Mouse (Mus musculus) G1E (cell line): ENCODE data around the gene Fam19a3.

Experiments used
- CTCF ChIP-seq: IDR thresholded peaks from 2 replicates; pipeline ENCODE4 v1.5.1; 2012; ENCODE audit warnings: low read depth, low read length, inconsistent platforms, mixed read lengths
- GATA1 ChIP-seq: IDR thresholded peaks from 2 replicates; pipeline ENCODE4 v1.6.1; 2012; ENCODE audit warnings: borderline replicate concordance, low read length, inconsistent platforms, mixed read lengths
- GATA2 ChIP-seq: IDR thresholded peaks from 2 replicates; pipeline ENCODE4 v1.6.1; 2012; ENCODE audit warnings: low read depth, low read length, inconsistent platforms, borderline replicate concordance
- POLR2AphosphoS5 ChIP-seq: IDR thresholded peaks from 2 replicates; pipeline ENCODE4 v1.6.1; 2012; ENCODE audit warnings: low read depth, low read length, inconsistent platforms; ENCODE audit not compliant: insufficient replicate concordance
- TAL1 ChIP-seq: conservative IDR thresholded peaks from 2 replicates; pipeline ENCODE4 v1.6.1; 2012; ENCODE audit warnings: low read depth, low read length, inconsistent platforms, mixed read lengths

DNA sequence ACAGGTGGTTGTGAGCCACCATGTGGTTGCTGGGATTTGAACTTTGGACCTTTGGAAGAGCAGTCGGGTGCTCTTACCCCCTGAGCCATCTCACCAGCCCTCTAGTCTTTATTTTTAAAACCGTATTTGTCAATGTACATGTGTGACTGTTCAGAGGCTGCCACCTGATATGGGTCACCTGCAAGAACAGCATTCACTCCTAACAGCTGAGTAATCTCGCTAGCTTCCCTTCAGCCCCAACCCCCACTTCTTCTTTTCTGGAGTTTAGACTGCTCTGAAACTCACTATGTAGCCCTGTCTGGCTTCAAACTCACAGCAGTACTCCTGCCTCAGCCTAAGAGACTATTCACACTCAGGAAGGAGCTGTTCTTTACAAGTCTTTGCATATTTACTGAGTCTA is 40.8 kb upstream of the Fam19a3 start:
- TF ChIP-seq CTCF: no peak
- TF ChIP-seq POLR2AphosphoS5: no peak
- TF ChIP-seq TAL1: no peak
- no peak for TF ChIP-seq GATA1
- no peak for TF ChIP-seq GATA2
